Mouse (Mus musculus) lung, embryonic 16.5 days (tissue): Measurements from ENCODE around the gene Nup153. TPM values are rescaled to one million over a fixed set of nuclear protein-coding genes. Genes with fewer than 3 reads are reported as not detected.

ENCODE experiments used
- ATAC-seq: fragments of 200-750 bp; cut with Nextera tagmentation; 2 replicates; pipeline ENCODE4 v1.8.0; 2017; ENCODE audit warnings: low read depth, mild to moderate bottlenecking, moderate library complexity
- H3K27ac ChIP-seq: fragments of 300-500 bp; sonication (generic); 2 replicates; pipeline ENCODE4 v1.5.1; 2014; ENCODE audit warnings: mild to moderate bottlenecking, control low read depth, low read length
- H3K27me3 ChIP-seq: fragments of 300-500 bp; sonication (generic); 2 replicates; pipeline ENCODE4 v1.6.1; 2014; ENCODE audit warnings: low read depth, low read length, mixed read lengths; ENCODE audit not compliant: control insufficient read depth, insufficient read depth
- H3K36me3 ChIP-seq: fragments of 300-500 bp; sonication (generic); 2 replicates; pipeline ENCODE4 v1.6.1; 2014; ENCODE audit warnings: low read length; ENCODE audit not compliant: control insufficient read depth, insufficient read depth
- H3K4me1 ChIP-seq: fragments of 300-500 bp; sonication (generic); replicated peaks from 2 replicates; pipeline ENCODE4 v1.6.1; 2014; ENCODE audit warnings: low read length, mixed read lengths; ENCODE audit not compliant: control insufficient read depth, insufficient read depth
- H3K4me2 ChIP-seq: fragments of 300-500 bp; sonication (generic); 2 replicates; pipeline ENCODE4 v1.6.1; 2014; ENCODE audit warnings: low read depth, low read length, control low read depth
- H3K4me3 ChIP-seq: fragments of 300-500 bp; sonication (generic); 2 replicates; pipeline ENCODE4 v1.5.1; 2014; ENCODE audit warnings: mild to moderate bottlenecking, low read length, control low read depth
- H3K9ac ChIP-seq: fragments of 300-500 bp; sonication (generic); 2 replicates; pipeline ENCODE4 v1.6.1; 2014; ENCODE audit warnings: low read length, control low read depth
- H3K9me3 ChIP-seq: fragments of 300-500 bp; sonication (generic); 2 replicates; pipeline ENCODE4 v1.6.1; 2016; ENCODE audit warnings: low read length; ENCODE audit not compliant: control insufficient read depth
- WGBS: fragments of 180-500 bp; shearing (Covaris S2); extraction: QIAGEN DNeasy Blood & Tissue Kit; methylation state at CpG from one replicate; pipeline ENCODE4 v1.1.7; 2014; 5-methylcytosine and 5-hydroxymethylcytosine counted together
- polyA plus RNA-seq: library from polyadenylated mRNA; unstranded; fragments of >200 nt; fragmentation: Nextera tagmentation; extraction: Ambion mirVana; gene quantifications from 2 replicates; pipeline ENCODE4 v1.2.1, GENCODE M21; 2015

The Nup153 gene
- 18.1 and 20.6 TPM in 2 replicates for polyA plus RNA-seq

DNA sequence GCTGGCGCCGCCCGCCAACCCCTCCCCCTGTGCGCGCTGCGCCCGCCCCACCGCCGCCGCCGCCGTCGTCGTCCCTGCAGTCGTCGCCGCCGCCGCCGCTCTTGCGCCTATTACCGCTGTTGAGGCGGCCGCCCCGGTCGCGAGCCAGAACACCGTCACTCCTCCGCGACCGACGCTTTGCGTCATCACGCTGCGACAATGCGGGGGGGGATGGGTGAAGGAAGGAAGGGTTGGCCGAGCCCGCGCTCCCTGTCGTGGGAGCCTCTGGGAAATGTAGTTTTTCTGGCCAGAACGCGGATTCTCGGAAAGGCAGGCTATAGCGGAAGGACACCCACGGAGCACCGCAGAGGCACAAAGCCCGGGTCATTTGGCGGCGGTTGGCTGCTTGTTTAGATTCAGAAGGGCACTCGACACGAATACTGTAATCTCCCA is at the start of gene Nup153:
Gene Nup153 (minus strand): TSS at position 104 of the 432 bp plus-strand sequence.
- Histone ChIP-seq H3K36me3 (no peaks in the 10 kb centered on the region), H3K9ac (peak within 1 kb of the TSS; percentile 94), H3K4me2 (peak within 1 kb of the TSS; percentile 80), H3K4me3 (peak within 1 kb of the TSS; percentile 99), H3K27me3 (no peaks in the 10 kb centered on the region), H3K27ac (peak within 1 kb of the TSS; percentile 97), H3K4me1 (peaks cover 16% of the 10 kb centered on the region), H3K9me3 (no peaks in the 10 kb centered on the region)
- WGBS = under 1% methylated on average over 43 of the region's 51 CpGs
- ATAC-seq = peak; percentile 92

DNA sequence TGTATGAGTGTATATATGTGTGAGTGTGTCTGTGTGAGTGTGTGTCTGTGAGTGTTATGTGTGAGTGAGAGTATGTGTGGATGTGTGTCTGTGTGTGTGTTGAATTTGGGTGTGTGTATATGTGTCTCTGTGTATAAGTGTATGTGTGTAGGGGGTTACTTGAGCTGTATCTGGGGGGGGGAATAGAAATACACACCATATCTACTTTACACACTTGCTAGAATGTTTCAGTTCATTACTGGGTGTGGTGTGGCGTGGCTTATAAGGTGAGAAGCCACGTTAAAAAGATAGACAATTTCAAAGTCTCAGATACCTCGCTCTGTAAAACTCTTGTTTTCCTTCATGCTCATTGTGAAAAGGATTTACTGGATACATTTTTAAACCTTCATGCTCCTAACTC is 49.7 kb upstream of the Nup153 start:
- no peak overlapping the region for H3K27ac ChIP-seq
- H3K9ac ChIP-seq = no peak overlapping the region
- no peak overlapping the region for H3K4me2 ChIP-seq
- H3K9me3 ChIP-seq = no peaks in the 10 kb centered on the region; the same call in 1 of the 2 replicates
- H3K27me3 ChIP-seq = no peaks in the 10 kb centered on the region
- 83% methylated on average over 3 of the region's 3 CpGs for WGBS
- H3K36me3 ChIP-seq = peaks cover 8% of the 10 kb centered on the region
- no peak for ATAC-seq
- H3K4me3 ChIP-seq = no peak overlapping the region
- no peaks in the 10 kb centered on the region for H3K4me1 ChIP-seq

DNA sequence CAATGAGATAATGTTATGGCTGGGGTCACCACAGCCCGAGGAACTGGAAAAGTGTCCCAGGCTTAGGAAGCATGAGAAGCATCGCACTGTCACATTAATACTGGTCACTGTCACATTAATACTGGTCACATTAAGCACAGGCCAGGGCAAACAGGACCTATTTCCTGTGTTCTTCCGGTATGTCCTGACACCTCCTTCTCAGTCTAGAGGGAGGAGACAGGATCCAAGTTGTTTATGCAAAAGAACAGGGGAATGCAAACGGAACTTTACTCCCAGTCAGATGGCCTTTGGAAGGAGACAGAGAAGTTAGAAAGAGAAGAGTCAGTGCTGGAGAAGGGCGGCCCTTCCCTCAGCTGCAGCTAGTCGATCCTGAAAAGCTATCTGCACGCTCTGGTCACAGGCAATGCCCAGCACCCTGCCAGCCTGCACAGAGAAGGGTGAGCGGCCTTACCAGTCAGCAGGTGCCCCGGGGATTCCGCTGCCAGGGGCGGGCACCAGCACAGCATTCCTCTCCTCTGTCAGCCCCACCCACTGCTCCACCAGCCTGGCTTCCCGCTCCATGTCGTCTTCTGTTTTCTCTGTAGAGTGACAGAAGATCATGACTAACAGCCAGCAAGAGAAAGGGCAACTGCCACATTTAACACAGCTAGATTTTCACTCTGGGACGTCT is 49.0 kb upstream of the Nup153 start:
- Histone ChIP-seq H3K4me3 (no peak overlapping the region), H3K4me1 (no peaks in the 10 kb centered on the region), H3K4me2 (no peak overlapping the region), H3K27ac (peak overlapping the region; percentile 38; the same call in 1 of the 2 replicates), H3K36me3 (peaks cover 12% of the 10 kb centered on the region), H3K9me3 (no peaks in the 10 kb centered on the region; the same call in 1 of the 2 replicates), H3K27me3 (no peaks in the 10 kb centered on the region), H3K9ac (no peak overlapping the region)
- 0 out of 2 replicates have a peak, but pooled peaks have one; percentile 45 for ATAC-seq
- 50% methylated on average over 14 of the region's 14 CpGs for WGBS

DNA sequence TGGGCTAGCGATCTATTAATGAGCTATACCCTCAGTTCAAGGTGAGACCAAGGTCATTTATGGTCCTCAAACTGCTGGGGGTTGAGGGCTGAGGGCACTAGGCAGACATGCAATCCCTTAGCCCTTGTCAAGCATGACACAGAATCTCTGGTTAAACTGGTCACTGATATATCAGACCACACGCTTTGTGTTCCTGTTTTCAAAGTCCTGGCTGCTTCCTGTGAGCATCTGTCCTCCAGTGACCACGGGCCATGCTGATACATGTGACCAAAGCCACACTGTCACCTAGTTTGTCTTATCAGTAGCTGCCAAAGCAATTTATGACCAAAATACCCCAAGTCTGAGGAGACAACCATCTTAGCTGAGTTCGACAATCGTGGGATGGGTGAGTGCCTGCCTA is 47.3 kb upstream of the Nup153 start:
- 78% methylated on average over 5 of the region's 5 CpGs for WGBS
- H3K27me3 ChIP-seq = no peaks in the 10 kb centered on the region
- no peaks in the 10 kb centered on the region for H3K4me1 ChIP-seq
- no peak overlapping the region for H3K9ac ChIP-seq
- no peaks in the 10 kb centered on the region; the same call in 1 of the 2 replicates for H3K9me3 ChIP-seq
- peaks cover 23% of the 10 kb centered on the region for H3K36me3 ChIP-seq
- H3K4me2 ChIP-seq = no peak overlapping the region
- no peak for ATAC-seq
- no peak overlapping the region for H3K4me3 ChIP-seq
- no peak overlapping the region for H3K27ac ChIP-seq

DNA sequence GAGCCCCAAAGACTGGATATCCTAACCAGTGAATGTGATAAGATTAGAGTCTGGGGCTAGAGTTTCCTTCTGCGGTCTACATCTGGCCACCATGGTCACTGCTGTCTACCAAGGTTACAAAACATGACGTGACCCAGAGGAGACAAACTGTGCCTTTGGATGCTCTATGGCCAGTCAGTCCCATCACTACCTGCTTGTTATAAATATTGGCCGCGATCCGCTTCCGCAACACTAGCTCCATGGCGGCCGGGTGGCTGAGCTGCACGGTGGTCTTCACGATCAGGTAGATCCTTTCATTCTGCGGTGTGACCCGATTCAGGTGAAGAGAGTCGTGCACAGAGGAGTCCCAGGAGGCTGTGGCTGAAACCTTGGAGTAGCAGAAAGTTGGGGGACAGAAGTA is 44.8 kb upstream of the Nup153 start:
- 97% methylated on average over 13 of the region's 13 CpGs for WGBS
- peaks cover 33% of the 10 kb centered on the region for H3K36me3 ChIP-seq
- H3K9ac ChIP-seq = no peak overlapping the region
- H3K4me3 ChIP-seq = no peak overlapping the region
- H3K27me3 ChIP-seq = no peaks in the 10 kb centered on the region
- H3K9me3 ChIP-seq = no peaks in the 10 kb centered on the region; the same call in 1 of the 2 replicates
- ATAC-seq = no peak
- no peak overlapping the region for H3K4me2 ChIP-seq
- H3K4me1 ChIP-seq = no peaks in the 10 kb centered on the region
- H3K27ac ChIP-seq = no peak overlapping the region

DNA sequence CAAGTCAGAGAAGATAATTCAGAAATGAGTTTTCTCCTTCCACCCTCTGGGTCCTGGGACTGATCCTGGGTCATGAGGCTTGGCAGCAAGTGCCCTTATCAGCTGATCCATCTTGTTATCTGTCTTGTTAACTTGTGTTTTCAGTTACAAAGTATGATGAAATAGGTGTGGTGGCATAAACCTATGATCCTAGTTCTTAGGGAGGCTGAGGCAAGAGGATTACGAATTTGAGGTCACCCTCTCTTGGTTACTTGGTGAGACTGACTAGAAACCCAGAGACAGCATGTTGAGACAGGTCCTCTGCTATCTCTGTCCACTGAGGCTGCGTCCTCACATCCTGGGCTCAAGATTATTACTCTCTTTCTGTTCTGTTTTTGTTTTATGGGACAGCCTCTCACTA is 37.6 kb upstream of the Nup153 start:
- Histone ChIP-seq H3K9ac (no peak overlapping the region), H3K27me3 (no peaks in the 10 kb centered on the region), H3K27ac (no peak overlapping the region), H3K36me3 (peaks cover 46% of the 10 kb centered on the region), H3K4me3 (no peak overlapping the region), H3K9me3 (no peaks in the 10 kb centered on the region), H3K4me2 (no peak overlapping the region), H3K4me1 (no peaks in the 10 kb centered on the region)
- 71% methylated on average over 2 of the region's 2 CpGs for WGBS
- ATAC-seq = no peak

DNA sequence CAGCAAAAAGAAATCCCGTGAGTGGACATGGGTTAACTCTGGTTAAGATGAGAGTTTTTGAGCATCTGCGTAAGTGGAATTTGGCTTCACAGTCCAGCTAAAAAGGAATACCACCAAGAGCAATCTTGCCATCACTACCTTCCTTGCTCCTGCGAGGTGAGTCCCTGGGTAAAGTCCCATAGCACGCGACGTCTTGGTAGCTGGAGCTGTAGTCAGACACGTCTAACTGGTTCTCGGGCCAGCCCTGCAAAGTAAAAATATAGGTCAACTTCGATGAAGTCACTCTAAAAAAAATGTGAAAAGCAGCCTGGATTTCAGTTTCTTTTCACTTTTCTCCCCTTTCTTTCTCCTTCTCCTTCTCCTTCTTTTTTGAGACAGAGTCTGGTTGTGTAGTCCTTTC is 35.5 kb upstream of the Nup153 start:
- H3K4me2 ChIP-seq = no peak overlapping the region
- no peaks in the 10 kb centered on the region for H3K27me3 ChIP-seq
- no peak for ATAC-seq
- H3K27ac ChIP-seq = no peak overlapping the region
- no peak overlapping the region for H3K9ac ChIP-seq
- H3K9me3 ChIP-seq = no peaks in the 10 kb centered on the region
- no peak overlapping the region for H3K4me3 ChIP-seq
- peaks cover 42% of the 10 kb centered on the region for H3K36me3 ChIP-seq
- WGBS = 74% methylated on average over 9 of the region's 9 CpGs
- H3K4me1 ChIP-seq = no peaks in the 10 kb centered on the region

DNA sequence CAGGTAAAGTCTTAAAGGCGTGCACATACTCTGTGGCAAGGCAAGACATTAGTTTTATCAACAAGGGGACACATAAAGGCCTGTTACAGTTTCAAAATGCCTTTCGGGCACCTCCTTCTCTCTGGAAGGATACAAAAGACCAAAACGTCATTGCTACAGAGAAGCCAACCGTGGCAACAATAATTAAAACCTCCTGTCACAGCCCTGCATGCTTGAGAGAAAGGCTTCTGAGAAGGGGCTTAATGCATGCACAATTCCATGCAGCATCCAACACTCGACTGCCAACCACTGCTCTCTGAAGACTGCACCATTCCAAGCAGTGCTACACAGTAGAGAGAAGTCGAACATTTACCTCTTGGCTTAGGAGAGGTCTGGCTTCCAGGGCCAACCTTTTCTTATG is 33.2 kb upstream of the Nup153 start:
- no peaks in the 10 kb centered on the region for H3K9me3 ChIP-seq
- H3K4me1 ChIP-seq = no peaks in the 10 kb centered on the region
- no peak overlapping the region for H3K27ac ChIP-seq
- no peak overlapping the region for H3K4me2 ChIP-seq
- ATAC-seq = no peak
- peaks cover 37% of the 10 kb centered on the region for H3K36me3 ChIP-seq
- H3K4me3 ChIP-seq = no peak overlapping the region
- 81% methylated on average over 6 of the region's 6 CpGs for WGBS
- H3K9ac ChIP-seq = no peak overlapping the region
- no peaks in the 10 kb centered on the region for H3K27me3 ChIP-seq

DNA sequence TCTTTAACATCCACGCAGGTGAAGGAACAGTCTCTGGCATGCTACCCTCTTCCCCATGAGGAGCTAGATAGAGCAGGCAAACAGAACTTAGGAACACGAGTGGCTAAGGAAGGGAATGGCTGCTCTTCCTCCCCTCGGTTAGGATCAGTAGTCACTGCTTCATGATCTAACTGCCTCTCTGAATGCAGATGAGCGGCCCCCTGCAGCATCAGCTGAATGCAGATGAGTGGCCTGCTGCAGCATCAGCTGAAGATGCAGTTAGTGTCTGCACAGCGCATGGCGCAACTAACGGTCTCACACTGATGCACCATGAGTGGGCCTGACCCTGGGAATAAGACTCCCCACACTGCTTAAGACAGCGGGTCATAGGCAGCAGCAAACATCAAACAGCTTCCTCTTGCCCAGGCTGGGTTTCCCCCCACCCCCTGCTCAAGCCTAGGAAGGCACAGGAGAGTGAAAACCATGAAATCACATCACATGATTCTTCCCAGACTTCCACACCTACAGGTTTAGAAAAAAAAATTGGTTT is 31.6 kb upstream of the Nup153 start:
- Histone ChIP-seq H3K9me3 (no peaks in the 10 kb centered on the region), H3K4me2 (no peak overlapping the region), H3K4me1 (no peaks in the 10 kb centered on the region), H3K9ac (no peak overlapping the region), H3K27ac (no peak overlapping the region), H3K27me3 (no peaks in the 10 kb centered on the region), H3K36me3 (peaks cover 31% of the 10 kb centered on the region), H3K4me3 (no peak overlapping the region)
- no peak for ATAC-seq
- WGBS = 81% methylated on average over 8 of the region's 8 CpGs
